Mouse (Mus musculus) embryonic fibroblast, embryonic 13.5 days (primary cell): ENCODE results near the gene Aldh6a1. TPM values are rescaled to one million over a fixed set of nuclear protein-coding genes. Genes with fewer than 3 reads are reported as not detected.

Source experiments
- H3K27ac ChIP-seq: 2 replicates; pipeline ENCODE4 v1.5.1; 2012; ENCODE audit warnings: low read length, control low read depth, inconsistent platforms; ENCODE audit not compliant: insufficient read depth
- H3K4me1 ChIP-seq: 2 replicates; pipeline ENCODE4 v1.6.1; 2011; ENCODE audit warnings: low read length; ENCODE audit not compliant: control insufficient read depth, insufficient read depth
- H3K4me3 ChIP-seq: 2 replicates; pipeline ENCODE4 v1.5.1; 2011; ENCODE audit warnings: mild to moderate bottlenecking, control low read depth, low read length; ENCODE audit not compliant: insufficient read depth
- CTCF ChIP-seq: IDR thresholded peaks from 2 replicates; pipeline ENCODE4 v1.5.1; 2011; ENCODE audit warnings: mild to moderate bottlenecking, control low read depth, low read length, moderate library complexity, borderline replicate concordance; ENCODE audit not compliant: insufficient read depth
- POLR2A ChIP-seq: IDR thresholded peaks from 2 replicates; pipeline ENCODE4 v1.6.1; 2011; ENCODE audit warnings: low read depth, mild to moderate bottlenecking, control low read depth, low read length, moderate library complexity
- polyA plus RNA-seq: library from polyadenylated mRNA; stranded (reverse); fragments of >200 nt; gene quantifications from 2 replicates; pipeline ENCODE4 v1.2.4, GENCODE M21; 2011; ENCODE audit warnings: low read depth; ENCODE audit not compliant: missing spikeins, insufficient read length

The Aldh6a1 gene
- polyA plus RNA-seq, 1 experiment = 19.1 TPM

- Histone ChIP-seq H3K4me1 (no peaks in the 10 kb centered on the region), H3K4me3 (no peak overlapping the region), H3K27ac (no peak overlapping the region)
- TF ChIP-seq POLR2A = no peak
- no peak for TF ChIP-seq CTCF
Measured at GRCm38 (mm10) chr12:84385408-84385807, 65.4 kb downstream of the Aldh6a1 start.

- TF ChIP-seq POLR2A (no peak), CTCF (no peak)
- H3K4me3 ChIP-seq = no peak overlapping the region
- H3K27ac ChIP-seq = no peak overlapping the region
- H3K4me1 ChIP-seq = no peaks in the 10 kb centered on the region
Measured at GRCm38 (mm10) chr12:84384644-84385081, 66.1 kb downstream of the Aldh6a1 start.

- no peaks in the 10 kb centered on the region for H3K4me1 ChIP-seq
- no peak overlapping the region for H3K4me3 ChIP-seq
- no peak for TF ChIP-seq CTCF
- no peak for TF ChIP-seq POLR2A
- no peak overlapping the region for H3K27ac ChIP-seq
Measured at GRCm38 (mm10) chr12:84382369-84382768, 68.4 kb downstream of the Aldh6a1 start.

Other genes with a start within 250 kb of the Aldh6a1 start
- 20.6 and 21.3 TPM in 2 replicates for gene Elmsan1, start 232.1 kb downstream of the Aldh6a1 start, polyA plus RNA-seq
- gene Ptgr2, start 165.8 kb downstream of the Aldh6a1 start, polyA plus RNA-seq = 41.6 and 43.7 TPM in 2 replicates
- gene Zfp410, start 134.2 kb downstream of the Aldh6a1 start, polyA plus RNA-seq = 39.1 and 46.0 TPM in 2 replicates
- gene Coq6, start 89.3 kb downstream of the Aldh6a1 start, polyA plus RNA-seq = 18.7 and 21.9 TPM in 2 replicates
- gene Fam161b, start 89.2 kb downstream of the Aldh6a1 start, polyA plus RNA-seq = 0.61 and 0.94 TPM in 2 replicates
- gene Entpd5, start 42.0 kb downstream of the Aldh6a1 start, polyA plus RNA-seq = 13.7 and 14.6 TPM in 2 replicates
- 0.22 and 0.95 TPM in 2 replicates for gene Bbof1, start 41.9 kb downstream of the Aldh6a1 start, polyA plus RNA-seq
- 14.8 and 15.8 TPM in 2 replicates for gene Rnf113a2, start 33.8 kb downstream of the Aldh6a1 start, polyA plus RNA-seq
- 10.3 and 14.5 TPM in 2 replicates for gene Lin52, start 418 bp upstream of the Aldh6a1 start, polyA plus RNA-seq
- gene Vsx2, start 118.8 kb upstream of the Aldh6a1 start, polyA plus RNA-seq = not detected in 2 replicates
- 14.7 and 18.2 TPM in 2 replicates for gene Abcd4, start 166.4 kb upstream of the Aldh6a1 start, polyA plus RNA-seq
- gene Vrtn, start 190.0 kb upstream of the Aldh6a1 start, polyA plus RNA-seq = not detected in 2 replicates
- not detected in 2 replicates for gene Syndig1l, start 247.8 kb upstream of the Aldh6a1 start, polyA plus RNA-seq